Mouse (Mus musculus) stomach, postnatal 0 days (tissue): Measurements from ENCODE around the gene Ngrn. TPM values are rescaled to one million over a fixed set of nuclear protein-coding genes. Genes with fewer than 3 reads are reported as not detected.

Experiments used
- ATAC-seq: fragments of 200-750 bp; cut with Nextera tagmentation; 2 replicates; pipeline ENCODE4 v1.8.0; 2017; ENCODE audit not compliant: low FRiP score, low TSS enrichment
- DNase-seq: peaks from one replicate; pipeline ENCODE4 v3.0.0-alpha.2; 2016; ENCODE audit warnings: low spot score
- H3K27ac ChIP-seq: fragments of 300-500 bp; sonication (generic); replicated peaks from 2 replicates; pipeline ENCODE4 v1.5.1; 2014; ENCODE audit warnings: mild to moderate bottlenecking, control low read depth
- H3K27me3 ChIP-seq: fragments of 300-500 bp; sonication (generic); 2 replicates; pipeline ENCODE4 v1.6.1; 2014; ENCODE audit warnings: low read length; ENCODE audit not compliant: control insufficient read depth, insufficient read depth
- H3K36me3 ChIP-seq: fragments of 300-500 bp; sonication (generic); 2 replicates; pipeline ENCODE4 v1.6.1; 2014; ENCODE audit warnings: low read length, mixed read lengths; ENCODE audit not compliant: control insufficient read depth, insufficient read depth
- H3K4me1 ChIP-seq: fragments of 300-500 bp; sonication (generic); replicated peaks from 2 replicates; pipeline ENCODE4 v1.6.1; 2014; ENCODE audit warnings: antibody characterized with exemption; ENCODE audit not compliant: control insufficient read depth, insufficient read depth
- H3K4me2 ChIP-seq: fragments of 300-500 bp; sonication (generic); replicated peaks from 2 replicates; pipeline ENCODE4 v1.6.1; 2014; ENCODE audit warnings: low read depth, mild to moderate bottlenecking, control low read depth, moderate library complexity
- H3K4me3 ChIP-seq: fragments of 300-500 bp; sonication (generic); 2 replicates; pipeline ENCODE4 v1.5.1; 2014; ENCODE audit warnings: low read depth, low read length, control low read depth
- H3K9ac ChIP-seq: fragments of 300-500 bp; sonication (generic); 2 replicates; pipeline ENCODE4 v1.6.1; 2014; ENCODE audit warnings: mild to moderate bottlenecking, low read length, control low read depth, mixed read lengths
- H3K9me3 ChIP-seq: fragments of 300-500 bp; sonication (generic); 2 replicates; pipeline ENCODE4 v1.6.1; 2016; ENCODE audit warnings: low read length; ENCODE audit not compliant: control insufficient read depth
- CTCF ChIP-seq: IDR thresholded peaks from 2 replicates; pipeline ENCODE4 v1.5.1; 2016; ENCODE audit warnings: antibody characterized with exemption, low read depth, mild to moderate bottlenecking, moderate library complexity
- EP300 ChIP-seq: optimal IDR thresholded peaks from 2 replicates; pipeline ENCODE3; 2016; ENCODE audit warnings: antibody characterized with exemption
- WGBS: fragments of 180-500 bp; shearing (Covaris S2); extraction: QIAGEN DNeasy Blood & Tissue Kit; methylation state at CpG from one replicate; pipeline ENCODE4 v1.1.7; 2014; 5-methylcytosine and 5-hydroxymethylcytosine counted together
- polyA plus RNA-seq: library from polyadenylated mRNA; unstranded; fragments of >200 nt; fragmentation: Nextera tagmentation; extraction: Ambion mirVana; gene quantifications from 2 replicates; pipeline ENCODE4 v1.2.1, GENCODE M21; 2015

Ngrn gene
- polyA plus RNA-seq, 1 experiment from 2014 or later: 33.6 TPM

DNA sequence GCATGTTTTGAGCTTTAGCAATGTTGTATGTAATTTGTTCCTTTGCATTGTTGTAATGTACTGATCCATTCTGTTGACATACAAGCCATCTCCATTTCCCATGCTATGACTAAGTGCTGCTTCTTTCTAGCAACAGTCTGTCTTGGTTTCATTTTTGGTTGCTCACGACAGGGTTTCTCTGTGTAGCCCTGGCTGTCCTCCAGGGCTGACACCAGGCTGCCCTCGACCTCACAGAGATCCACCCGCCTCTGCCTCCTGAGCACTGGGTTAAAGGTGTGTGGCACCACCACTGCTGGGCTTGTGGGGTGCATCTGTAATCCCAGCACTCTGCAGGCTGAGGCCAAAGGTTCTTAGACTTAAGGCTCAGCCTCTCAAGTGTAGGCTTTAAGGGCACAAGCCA, 38.6 kb downstream of the Ngrn start:
- Histone ChIP-seq H3K9me3 (no peaks in the 10 kb centered on the region), H3K4me1 (no peaks in the 10 kb centered on the region), H3K4me2 (no peak overlapping the region), H3K4me3 (no peak overlapping the region), H3K27me3 (no peaks in the 10 kb centered on the region), H3K9ac (no peak overlapping the region), H3K27ac (no peak overlapping the region), H3K36me3 (0 out of 2 replicates have a peak, but pooled peaks cover 3% of the 10 kb centered on the region)
- TF ChIP-seq EP300: no peak
- TF ChIP-seq CTCF: no peak
- DNase-seq (no peak), ATAC-seq (no peak)
- 76% methylated on average over 3 of the region's 3 CpGs for WGBS

DNA sequence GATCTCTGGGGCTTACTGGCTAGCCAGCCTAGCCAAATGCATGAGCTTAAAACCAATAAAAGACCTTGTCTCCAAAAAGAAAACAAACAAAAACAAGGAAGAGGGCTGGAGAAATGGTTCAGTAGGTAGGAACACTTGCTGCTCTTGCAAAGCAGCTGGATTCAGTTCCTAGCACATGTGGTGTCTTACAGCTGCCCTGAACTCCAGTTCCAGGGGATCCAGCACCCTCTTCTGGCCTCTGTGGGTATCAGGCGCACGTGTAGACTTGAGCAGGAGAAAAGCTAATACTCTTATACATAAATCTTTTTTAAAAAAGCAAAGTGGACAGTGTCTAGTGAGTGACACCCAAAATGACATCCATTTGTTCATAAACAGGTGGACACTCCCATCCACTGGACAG, 40.5 kb downstream of the Ngrn start:
- Histone ChIP-seq H3K27ac (no peak overlapping the region), H3K4me3 (no peak overlapping the region), H3K4me2 (no peak overlapping the region), H3K36me3 (0 out of 2 replicates have a peak, but pooled peaks cover 3% of the 10 kb centered on the region), H3K9ac (no peak overlapping the region), H3K27me3 (no peaks in the 10 kb centered on the region), H3K9me3 (no peaks in the 10 kb centered on the region), H3K4me1 (no peaks in the 10 kb centered on the region)
- TF ChIP-seq EP300: no peak
- TF ChIP-seq CTCF: peak; percentile 43
- 81% methylated on average over 2 of the region's 2 CpGs for WGBS
- ATAC-seq: no peak
- no peak for DNase-seq

- ATAC-seq (no peak), DNase-seq (no peak)
- H3K4me2 ChIP-seq: no peak overlapping the region
- no peaks in the 10 kb centered on the region for H3K9me3 ChIP-seq
- whole genome bisulfite sequencing: 67% methylated on average over 3 of the region's 3 CpGs
- no peaks in the 10 kb centered on the region for H3K4me1 ChIP-seq
- no peak overlapping the region for H3K4me3 ChIP-seq
- no peak overlapping the region for H3K27ac ChIP-seq
- H3K36me3 ChIP-seq: 0 out of 2 replicates have a peak, but pooled peaks cover 10% of the 10 kb centered on the region
- H3K27me3 ChIP-seq: no peaks in the 10 kb centered on the region
- TF ChIP-seq EP300: no peak
- TF ChIP-seq CTCF: peak; percentile 49; the same call in 1 of the 2 replicates
- H3K9ac ChIP-seq: no peak overlapping the region
Observed at GRCm38 (mm10) chr7:80307766-80308165, 46.8 kb downstream of the Ngrn start.

DNA sequence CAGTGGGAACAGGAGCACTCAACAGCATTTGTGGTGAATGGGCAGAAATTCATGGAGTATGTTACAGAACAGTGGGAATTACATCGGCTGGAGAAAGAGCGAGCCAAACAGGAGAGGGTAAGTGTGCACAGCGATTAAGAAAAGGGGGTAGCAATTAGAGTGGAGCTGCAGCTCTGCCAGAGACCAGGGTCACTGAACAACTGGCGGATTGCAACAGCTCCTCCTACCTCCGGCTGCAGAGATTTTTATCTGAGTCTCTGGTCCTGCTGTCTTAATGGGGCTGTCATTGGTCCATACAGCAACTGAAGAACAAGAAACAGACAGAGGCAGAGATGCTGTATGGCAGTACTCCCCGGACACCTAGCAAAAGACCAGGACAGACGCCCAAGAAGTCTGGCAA, 49.8 kb downstream of the Ngrn start:
- Histone ChIP-seq H3K27me3 (no peaks in the 10 kb centered on the region), H3K4me3 (no peak overlapping the region), H3K4me1 (no peaks in the 10 kb centered on the region), H3K9ac (no peak overlapping the region; the same call in 1 of the 2 replicates), H3K27ac (no peak overlapping the region), H3K36me3 (peaks cover 18% of the 10 kb centered on the region), H3K4me2 (no peak overlapping the region), H3K9me3 (no peaks in the 10 kb centered on the region)
- no peak for ATAC-seq
- 81% methylated on average over 7 of the region's 7 CpGs for WGBS
- DNase-seq: no peak
- TF ChIP-seq CTCF (no peak), EP300 (no peak)

Other genes starting within 250 kb of the Ngrn start
- gene Zfp710, start 236.4 kb upstream of the Ngrn start, polyA plus RNA-seq: 10.3 and 12.0 TPM in 2 replicates
- gene Idh2, start 145.8 kb upstream of the Ngrn start, polyA plus RNA-seq: 288 TPM in 2 replicates
- 19.4 and 19.9 TPM in 2 replicates for gene Sema4b, start 74.4 kb upstream of the Ngrn start, polyA plus RNA-seq
- gene Cib1, start 28.4 kb upstream of the Ngrn start, polyA plus RNA-seq: 187 and 189 TPM in 2 replicates
- 2.9 and 3.2 TPM in 2 replicates for gene Gdpgp1, start 28.4 kb upstream of the Ngrn start, polyA plus RNA-seq
- gene Ttll13, start 14.8 kb upstream of the Ngrn start, polyA plus RNA-seq: 1.2 TPM in 2 replicates
- 4.9 and 7.5 TPM in 2 replicates for gene Vps33b, start 8.4 kb downstream of the Ngrn start, polyA plus RNA-seq
- gene Prc1, start 33.2 kb downstream of the Ngrn start, polyA plus RNA-seq: 32.6 and 38.0 TPM in 2 replicates
- 3.7 and 3.8 TPM in 2 replicates for gene Rccd1, start 63.2 kb downstream of the Ngrn start, polyA plus RNA-seq
- gene Unc45a, start 79.8 kb downstream of the Ngrn start, polyA plus RNA-seq: 30.7 and 34.5 TPM in 2 replicates
- 8.6 and 10.4 TPM in 2 replicates for gene Hddc3, start 81.9 kb downstream of the Ngrn start, polyA plus RNA-seq
- 3.6 and 5.3 TPM in 2 replicates for gene Man2a2, start 110.2 kb downstream of the Ngrn start, polyA plus RNA-seq
- 6.2 TPM in 2 replicates for gene Fes, start 126.7 kb downstream of the Ngrn start, polyA plus RNA-seq
- 17.6 and 20.8 TPM in 2 replicates for gene Furin, start 144.2 kb downstream of the Ngrn start, polyA plus RNA-seq